Mouse (Mus musculus): ENCODE results near the gene Fn3k.

The Fn3k gene

DNA sequence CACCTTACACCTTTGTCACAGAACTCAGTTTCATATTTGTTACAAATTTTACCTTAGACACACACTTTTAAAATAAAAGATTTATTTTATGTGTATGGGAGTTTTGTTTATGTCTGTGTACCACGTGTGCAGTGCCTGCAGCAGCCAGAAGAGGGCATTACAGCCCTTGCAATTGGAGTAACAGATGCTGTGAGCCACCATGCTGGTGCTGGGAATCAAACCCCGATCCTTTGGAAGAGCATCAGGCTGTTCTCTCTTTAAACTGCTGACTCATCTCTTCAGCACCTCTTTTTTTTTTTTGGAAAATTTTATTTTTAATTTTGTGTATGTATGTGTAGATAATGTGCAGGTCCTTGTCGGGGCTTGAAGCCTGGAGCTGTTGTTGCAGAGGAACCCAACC lies 23.2 kb downstream of the Fn3k start:
- DNase-seq: no peak

DNA sequence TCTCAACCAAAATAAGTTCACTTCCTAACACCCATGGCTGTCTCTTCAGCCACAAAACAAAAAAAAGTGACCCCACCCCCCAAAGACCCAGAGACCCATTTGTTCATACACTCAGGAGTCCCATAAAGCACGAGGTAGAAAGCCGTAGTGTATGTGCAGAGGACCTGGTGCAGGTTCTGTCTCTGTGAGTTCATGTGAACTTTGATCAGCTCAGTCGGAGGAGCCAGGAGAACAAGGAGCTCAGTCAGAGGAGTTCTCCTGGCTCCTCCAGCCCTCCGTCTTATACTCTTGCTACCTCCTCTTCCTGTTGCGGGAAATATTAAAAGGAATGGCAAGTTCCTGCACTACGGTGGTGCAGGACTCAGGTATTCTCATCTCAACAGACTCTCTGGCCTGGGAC lies 32.7 kb downstream of the Fn3k start:
- no peak for DNase-seq

DNA sequence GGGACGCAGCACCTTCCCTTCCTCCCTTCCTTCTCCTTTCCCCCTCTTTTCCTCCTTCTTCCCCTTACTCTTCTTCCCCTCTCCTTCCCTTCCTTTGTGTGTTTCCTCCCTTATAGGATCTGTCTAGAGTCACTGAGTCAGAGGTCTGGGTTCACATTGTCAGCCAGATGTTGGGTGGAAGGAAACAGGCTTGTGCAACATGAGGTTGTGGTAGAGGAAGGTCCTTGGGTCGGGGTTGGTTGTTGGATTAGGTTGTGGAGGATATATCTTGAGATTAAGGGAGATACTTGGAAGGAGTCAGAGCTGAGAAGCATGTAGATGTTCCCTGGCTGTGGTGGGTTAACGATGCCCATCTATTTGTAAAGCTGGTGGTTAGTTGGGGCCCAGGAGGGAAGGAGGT lies 40.1 kb downstream of the Fn3k start:
- no peak for DNase-seq

DNA sequence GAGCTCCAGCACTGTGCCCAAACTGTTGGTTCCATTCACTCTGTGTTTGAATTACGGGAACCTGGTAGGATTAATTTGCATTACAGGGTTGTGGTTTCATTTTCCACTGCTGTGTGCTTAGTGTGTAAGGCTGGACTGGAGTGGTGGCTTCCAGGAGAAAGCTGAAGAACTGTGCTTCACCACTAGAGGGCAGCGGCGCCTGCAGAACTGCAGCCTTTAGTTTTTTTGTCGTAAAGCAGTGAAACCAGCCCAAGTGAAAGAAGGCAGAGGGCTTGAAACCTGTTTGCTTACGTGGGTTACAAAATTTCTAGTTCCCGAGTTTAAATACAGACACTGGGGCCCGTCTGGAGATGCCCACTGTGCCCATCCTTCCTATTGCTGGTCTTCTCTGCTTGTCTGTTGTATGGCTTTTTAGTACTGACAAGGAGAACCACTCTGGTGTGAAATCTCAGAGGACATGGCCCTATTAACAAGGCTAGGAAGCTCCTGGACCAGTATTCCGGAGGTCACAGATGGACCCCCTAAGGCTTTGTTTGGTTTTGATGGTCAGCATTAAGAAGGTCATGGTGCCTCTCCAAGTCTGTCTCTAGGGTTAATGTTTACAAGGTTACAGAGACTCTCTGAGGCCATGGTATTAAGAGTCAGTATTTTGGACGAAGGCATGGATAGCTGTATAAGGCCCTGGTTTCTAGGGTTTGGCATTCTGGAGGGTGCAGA lies 41.1 kb downstream of the Fn3k start:
- peak; percentile 78 for DNase-seq

DNA sequence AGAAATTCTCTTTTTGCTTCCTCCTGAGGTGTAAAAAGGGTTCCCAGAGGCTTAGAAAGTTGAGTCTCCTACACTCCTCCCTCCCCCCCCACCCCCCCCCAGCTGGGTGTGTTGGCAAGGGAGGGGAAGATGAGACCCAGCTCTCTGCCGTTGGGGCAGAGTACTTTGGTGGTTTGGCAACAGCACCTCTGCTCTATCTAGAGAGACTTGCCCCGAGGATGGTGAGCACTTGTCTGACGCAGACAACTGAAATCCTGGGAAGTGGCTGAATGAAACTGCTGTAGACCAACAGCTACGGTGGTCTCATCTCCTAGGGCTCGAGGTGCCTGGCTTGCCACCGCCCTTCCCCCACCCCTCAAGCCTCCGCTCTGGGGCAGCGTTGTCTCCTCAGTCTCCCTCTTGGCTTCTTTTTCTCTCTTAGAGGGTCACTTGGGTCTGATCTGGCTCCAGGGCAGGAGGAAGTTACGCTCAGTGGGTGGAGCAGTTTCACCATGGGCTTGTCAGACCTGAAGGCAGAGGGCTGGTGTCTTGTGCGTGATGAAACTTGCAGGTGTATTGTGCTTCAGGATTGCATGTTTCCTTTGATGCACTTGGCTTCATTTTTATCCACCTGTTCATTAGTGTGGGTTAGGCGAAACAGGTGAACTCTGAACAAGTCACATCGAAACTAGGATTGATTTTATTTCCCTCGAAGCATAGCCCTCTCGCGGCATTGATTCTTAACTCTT lies 44.9 kb downstream of the Fn3k start:
- DNase-seq: no peak

DNA sequence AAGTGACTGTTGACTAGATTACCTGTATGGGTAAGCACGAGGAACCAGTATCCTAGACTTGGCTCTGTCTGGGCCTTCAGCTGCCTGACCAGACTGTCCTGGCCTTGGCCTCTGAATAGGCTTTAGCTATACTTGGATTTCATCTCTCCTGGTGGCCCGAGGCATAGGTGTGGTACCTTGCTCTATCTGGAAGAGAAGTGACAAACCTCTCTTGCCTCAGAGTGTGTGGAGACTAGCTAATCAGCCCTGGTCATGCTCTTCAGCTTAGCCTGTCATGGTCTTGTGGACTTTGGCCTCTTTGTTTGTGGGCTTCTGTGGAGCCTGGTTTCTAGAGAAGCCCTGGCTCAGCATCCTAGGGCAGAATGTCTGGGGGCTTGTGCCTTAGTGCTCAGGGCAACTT lies 46.4 kb downstream of the Fn3k start:
- no peak for DNase-seq

DNA sequence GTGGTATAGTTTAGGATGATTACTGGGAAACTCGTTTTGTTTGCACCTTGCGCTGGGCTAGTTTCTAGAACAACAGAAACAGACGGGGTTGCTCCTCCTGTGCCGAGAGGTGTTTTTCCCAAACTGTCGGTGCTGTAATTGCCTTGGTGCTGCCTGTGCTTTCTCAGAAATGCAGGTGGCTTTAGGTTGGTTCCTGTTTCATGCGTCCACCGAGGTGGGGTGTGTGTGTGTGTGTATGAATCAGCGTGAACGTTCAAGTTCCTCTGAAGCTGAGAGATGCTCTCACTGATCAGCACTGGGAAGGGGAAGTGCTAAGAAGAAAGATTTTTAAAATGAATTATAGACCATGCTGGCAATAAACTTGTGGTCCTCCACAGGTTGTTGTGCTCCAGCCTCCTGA lies 51.2 kb downstream of the Fn3k start:
- DNase-seq: peak; percentile 13

DNA sequence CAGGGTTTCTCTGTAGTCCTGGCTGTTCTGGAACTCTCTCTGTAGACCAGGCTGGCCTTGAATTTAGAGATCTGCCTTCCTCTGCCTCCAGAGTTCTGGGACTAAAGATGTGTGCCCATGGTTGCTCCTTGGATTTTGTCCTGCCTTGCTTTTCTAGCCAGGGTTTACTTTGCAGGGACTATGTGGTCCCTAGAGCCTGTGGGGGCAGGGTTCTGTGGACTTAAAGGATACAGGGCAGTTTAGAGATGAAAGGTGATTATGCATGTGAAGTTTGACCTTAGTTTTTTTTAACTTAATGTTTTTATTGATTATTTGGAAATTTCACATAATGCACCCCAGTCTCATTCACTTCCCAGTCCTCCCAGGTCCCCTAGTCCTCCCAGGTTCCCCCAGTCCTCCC lies 55.9 kb downstream of the Fn3k start:
- no peak for DNase-seq

Data from thymus, postnatal 14 days (tissue).